Mouse (Mus musculus): ENCODE data around the gene D130052B06Rik. TPM values are rescaled to one million over a fixed set of nuclear protein-coding genes. Genes with fewer than 3 reads are reported as not detected.

Gene D130052B06Rik
- not detected in 2 replicates for polyA plus RNA-seq (2015; fragmentation: Nextera tagmentation; extraction: Ambion mirVana)

DNA sequence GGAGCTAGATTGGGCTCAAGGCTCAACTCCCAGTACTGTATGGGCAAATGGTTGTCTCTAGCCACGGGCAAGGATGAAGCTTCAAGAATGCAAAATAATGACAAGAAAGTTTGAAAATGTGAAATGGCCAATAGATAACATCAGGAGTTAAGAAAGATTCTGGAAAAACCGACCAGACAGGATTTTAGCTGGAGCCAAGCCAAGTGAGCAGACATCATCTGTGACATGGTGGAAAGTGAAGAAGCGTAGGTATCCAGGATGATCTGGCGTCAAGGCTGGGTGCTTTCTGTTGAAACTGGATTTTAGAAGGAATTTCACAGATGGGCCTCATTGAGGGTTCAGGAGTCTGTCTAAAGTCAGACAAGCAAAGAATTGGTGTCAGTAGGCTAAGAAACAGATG is at the start of gene D130052B06Rik:
Gene D130052B06Rik, plus strand, starts transcription at position 317 of the 400 bp plus-strand sequence.
- H3K27me3 ChIP-seq: no peaks in the 10 kb centered on the region
- H3K27ac ChIP-seq (replicated peaks): no peak within 1 kb of the TSS
- H3K9ac ChIP-seq: no peak within 1 kb of the TSS
- H3K4me3 ChIP-seq: no peak within 1 kb of the TSS
- 81% methylated on average over 4 of the region's 4 CpGs for WGBS
- no peak for ATAC-seq (ENCODE audit: low FRiP score, low read depth)
- no peak within 1 kb of the TSS for H3K4me2 ChIP-seq
- H3K36me3 ChIP-seq: no peaks in the 10 kb centered on the region
- no peaks in the 10 kb centered on the region for H3K9me3 ChIP-seq
- H3K4me1 ChIP-seq (replicated peaks): no peaks in the 10 kb centered on the region

DNA sequence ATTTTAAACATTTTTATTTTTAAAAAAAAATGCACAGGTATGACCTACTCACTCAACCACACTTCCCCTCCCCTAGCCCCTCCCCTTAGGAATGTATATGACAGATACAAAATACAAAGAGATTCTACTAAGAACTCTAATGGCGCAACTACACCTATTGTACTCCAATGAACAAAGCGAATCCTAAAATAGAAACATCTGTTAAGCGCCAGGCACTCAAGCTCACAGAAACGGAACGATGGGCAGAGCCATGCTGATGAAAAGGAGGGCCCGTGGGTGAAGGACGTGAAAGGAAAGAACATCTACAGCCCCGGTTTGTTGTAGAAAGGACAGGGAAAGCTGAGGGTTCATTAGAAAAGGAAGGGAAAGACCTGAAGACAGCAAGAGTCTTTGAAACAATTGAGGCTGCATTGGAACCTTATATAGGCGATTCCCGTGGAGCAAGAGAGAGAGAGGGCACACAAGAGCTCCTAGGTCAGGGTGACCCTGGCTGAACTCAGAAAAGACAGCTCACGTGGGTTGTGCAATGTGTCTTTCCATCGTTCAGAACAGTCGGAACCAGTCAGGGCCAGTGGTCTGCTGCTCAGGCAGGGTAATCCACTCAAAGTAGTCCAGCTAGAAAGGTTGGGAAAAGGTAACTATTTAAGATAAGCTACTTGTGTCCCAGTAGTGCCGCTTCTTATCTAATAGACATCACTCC is 48.1 kb upstream of the D130052B06Rik start:
- H3K36me3 ChIP-seq: no peaks in the 10 kb centered on the region
- no peak overlapping the region for H3K4me2 ChIP-seq
- H3K4me1 ChIP-seq (replicated peaks): no peaks in the 10 kb centered on the region
- 69% methylated on average over 14 of the region's 14 CpGs for WGBS
- no peak overlapping the region for H3K4me3 ChIP-seq
- no peaks in the 10 kb centered on the region for H3K27me3 ChIP-seq
- H3K9me3 ChIP-seq: no peaks in the 10 kb centered on the region
- ATAC-seq (ENCODE audit: low FRiP score, low read depth): no peak
- no peak overlapping the region for H3K9ac ChIP-seq
- H3K27ac ChIP-seq (replicated peaks): no peak overlapping the region

DNA sequence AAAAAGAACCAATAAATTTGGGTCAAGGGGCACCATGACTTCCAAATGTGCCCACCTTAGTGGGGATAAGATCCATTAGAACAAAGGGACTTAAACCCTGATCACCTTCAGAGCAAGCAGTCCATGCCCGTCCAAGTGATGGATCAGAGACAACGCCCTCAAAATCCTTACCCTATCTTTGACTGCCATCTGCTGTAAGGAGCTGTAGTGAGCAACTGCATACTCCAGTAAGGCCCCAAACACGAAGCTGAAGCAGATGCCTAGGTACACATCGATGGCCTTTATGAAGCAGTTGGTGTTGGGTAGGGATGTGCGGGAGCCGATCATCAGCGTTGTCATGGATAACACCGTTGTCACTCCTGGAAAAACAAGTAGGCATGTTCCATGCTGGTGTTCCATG is 45.0 kb upstream of the D130052B06Rik start:
- no peak overlapping the region for H3K4me2 ChIP-seq
- H3K9ac ChIP-seq: no peak overlapping the region
- no peak overlapping the region for H3K27ac ChIP-seq (replicated peaks)
- no peaks in the 10 kb centered on the region for H3K36me3 ChIP-seq
- no peaks in the 10 kb centered on the region for H3K27me3 ChIP-seq
- 83% methylated on average over 8 of the region's 8 CpGs for WGBS
- no peaks in the 10 kb centered on the region for H3K9me3 ChIP-seq
- H3K4me3 ChIP-seq: no peak overlapping the region
- no peak for ATAC-seq (ENCODE audit: low FRiP score, low read depth)
- no peaks in the 10 kb centered on the region for H3K4me1 ChIP-seq (replicated peaks)

DNA sequence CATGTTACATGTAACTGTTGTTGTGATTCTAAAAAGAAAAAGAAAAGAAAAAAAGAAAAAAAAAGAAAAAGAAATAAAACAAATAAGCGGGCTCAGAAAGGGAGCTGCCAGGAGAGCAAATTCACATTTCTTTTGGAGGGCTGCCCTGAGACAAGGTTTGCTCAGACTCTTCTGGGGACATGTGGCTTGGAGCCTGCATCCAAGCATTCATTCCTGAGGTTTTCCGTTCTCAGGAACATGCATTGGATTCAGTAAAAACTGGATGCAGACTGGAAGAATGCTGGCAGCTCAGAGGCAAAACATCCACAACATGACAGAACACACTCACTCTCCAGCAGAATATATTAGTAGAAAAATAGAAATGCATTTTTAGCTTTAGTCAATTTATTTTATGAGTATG is 35.2 kb upstream of the D130052B06Rik start:
- H3K36me3 ChIP-seq: no peaks in the 10 kb centered on the region
- no peak for ATAC-seq (ENCODE audit: low FRiP score, low read depth)
- H3K4me2 ChIP-seq: no peak overlapping the region
- WGBS: 88% methylated on average over 2 of the region's 2 CpGs
- no peaks in the 10 kb centered on the region for H3K27me3 ChIP-seq
- H3K27ac ChIP-seq (replicated peaks): no peak overlapping the region
- no peaks in the 10 kb centered on the region for H3K9me3 ChIP-seq
- no peak overlapping the region for H3K9ac ChIP-seq
- no peaks in the 10 kb centered on the region for H3K4me1 ChIP-seq (replicated peaks)
- H3K4me3 ChIP-seq: no peak overlapping the region

DNA sequence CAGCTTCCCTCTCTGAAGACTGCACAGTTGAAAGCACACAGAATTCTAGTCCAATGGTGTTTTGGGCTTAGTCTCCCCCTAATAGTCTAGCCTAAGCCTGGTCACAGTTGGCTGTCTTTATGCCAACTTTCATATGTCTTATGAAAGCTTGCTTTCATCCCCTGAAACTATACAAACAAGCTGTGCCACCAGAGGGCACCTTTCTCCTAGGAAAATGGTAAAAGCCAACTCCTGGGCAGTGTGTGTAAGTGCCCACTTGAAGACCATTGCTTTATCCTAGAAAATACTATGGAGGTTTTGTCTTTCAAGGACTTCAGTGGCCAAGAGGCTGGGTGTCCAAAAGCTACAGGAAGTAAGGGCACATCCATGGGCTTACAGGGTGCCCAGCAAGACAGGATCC is 28.7 kb upstream of the D130052B06Rik start:
- Histone ChIP-seq H3K27me3 (no peaks in the 10 kb centered on the region), H3K9ac (no peak overlapping the region), H3K4me1 (replicated peaks) (no peaks in the 10 kb centered on the region), H3K4me2 (no peak overlapping the region), H3K36me3 (no peaks in the 10 kb centered on the region), H3K4me3 (no peak overlapping the region), H3K9me3 (no peaks in the 10 kb centered on the region), H3K27ac (replicated peaks) (no peak overlapping the region)
- no peak for ATAC-seq (ENCODE audit: low FRiP score, low read depth)

DNA sequence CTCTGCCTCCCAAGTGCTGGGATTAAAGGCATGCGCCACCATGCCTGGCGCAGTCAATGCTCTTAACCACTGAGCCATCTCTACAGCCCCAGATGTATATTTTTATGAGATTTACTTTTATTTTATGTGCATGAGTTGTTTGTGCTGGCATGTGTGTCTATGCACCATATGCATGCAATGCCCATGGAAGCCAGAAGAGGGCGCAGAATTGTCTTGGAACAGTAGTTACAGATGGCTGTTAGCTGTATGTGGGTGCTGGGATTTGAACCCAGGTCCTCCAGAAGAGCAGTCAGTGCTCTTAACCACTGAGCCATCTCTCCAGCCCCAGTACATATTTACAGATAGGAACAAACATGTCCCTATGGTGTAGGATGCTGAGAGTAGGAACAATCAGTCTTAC is 24.2 kb upstream of the D130052B06Rik start:
- no peak for ATAC-seq (ENCODE audit: low FRiP score, low read depth)
- H3K27ac ChIP-seq (replicated peaks): no peak overlapping the region
- H3K27me3 ChIP-seq: no peaks in the 10 kb centered on the region
- no peak overlapping the region for H3K4me3 ChIP-seq
- H3K4me2 ChIP-seq: no peak overlapping the region
- no peak overlapping the region for H3K9ac ChIP-seq
- H3K36me3 ChIP-seq: no peaks in the 10 kb centered on the region
- WGBS: 87% methylated on average over 3 of the region's 3 CpGs
- no peaks in the 10 kb centered on the region for H3K4me1 ChIP-seq (replicated peaks)
- no peaks in the 10 kb centered on the region for H3K9me3 ChIP-seq

DNA sequence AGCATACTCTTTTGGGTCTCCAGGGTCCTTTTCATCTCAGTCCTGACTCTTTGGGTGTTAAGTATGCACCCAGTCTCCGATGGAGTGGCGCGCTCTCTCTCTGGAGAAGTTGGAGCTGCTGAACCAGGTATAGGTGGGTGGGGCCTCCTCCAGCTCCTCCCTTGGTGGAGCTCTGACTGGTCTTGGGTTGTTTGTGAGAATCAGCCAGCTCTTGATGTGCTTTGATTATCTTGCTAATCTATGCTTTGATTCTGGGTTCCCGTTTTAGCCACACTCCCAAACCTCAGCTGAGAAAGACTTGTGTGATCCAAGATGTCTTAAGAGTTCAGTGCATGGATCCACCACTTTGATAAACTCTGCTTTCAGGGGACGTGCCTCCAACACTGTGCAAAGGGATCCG is 20.2 kb upstream of the D130052B06Rik start, which contains the start of gene Gabrp:
Gene Gabrp, minus strand, starts transcription at position 101 of the 400 bp plus-strand sequence.
- H3K36me3 ChIP-seq: no peaks in the 10 kb centered on the region
- no peak within 1 kb of the TSS for H3K4me3 ChIP-seq
- no peak within 1 kb of the TSS for H3K4me2 ChIP-seq
- H3K27ac ChIP-seq (replicated peaks): no peak within 1 kb of the TSS
- no peak within 1 kb of the TSS for H3K9ac ChIP-seq
- H3K9me3 ChIP-seq: no peaks in the 10 kb centered on the region
- H3K27me3 ChIP-seq: no peaks in the 10 kb centered on the region
- no peak for ATAC-seq (ENCODE audit: low FRiP score, low read depth)
- H3K4me1 ChIP-seq (replicated peaks): no peaks in the 10 kb centered on the region
- 62% methylated on average over 6 of the region's 6 CpGs for WGBS

DNA sequence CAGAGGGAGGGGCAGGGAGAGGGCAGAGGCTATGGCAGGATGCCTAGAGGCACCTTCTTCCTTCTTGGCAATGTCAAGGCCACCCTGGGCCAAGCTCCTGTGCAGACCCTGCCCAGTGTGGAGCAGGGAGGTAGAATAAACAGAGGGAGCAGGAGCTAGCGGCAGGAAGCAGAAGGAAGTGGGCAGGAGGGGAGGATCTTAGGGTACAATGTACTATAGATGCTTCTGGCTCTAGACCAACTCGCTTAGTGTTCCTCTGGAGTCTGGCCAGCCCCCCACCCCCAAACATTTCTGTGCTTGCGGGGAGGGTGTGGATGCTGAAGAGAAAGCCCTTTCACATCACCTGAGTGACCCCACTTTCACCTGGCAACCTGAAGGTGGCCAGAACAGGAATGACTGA is 19.5 kb upstream of the D130052B06Rik start:
- H3K4me2 ChIP-seq: no peak overlapping the region
- H3K9ac ChIP-seq: no peak overlapping the region
- 58% methylated on average over 3 of the region's 3 CpGs for WGBS
- H3K27ac ChIP-seq (replicated peaks): no peak overlapping the region
- no peak overlapping the region for H3K4me3 ChIP-seq
- no peaks in the 10 kb centered on the region for H3K27me3 ChIP-seq
- H3K36me3 ChIP-seq: no peaks in the 10 kb centered on the region
- no peak for ATAC-seq (ENCODE audit: low FRiP score, low read depth)
- no peaks in the 10 kb centered on the region for H3K9me3 ChIP-seq
- H3K4me1 ChIP-seq (replicated peaks): no peaks in the 10 kb centered on the region

DNA sequence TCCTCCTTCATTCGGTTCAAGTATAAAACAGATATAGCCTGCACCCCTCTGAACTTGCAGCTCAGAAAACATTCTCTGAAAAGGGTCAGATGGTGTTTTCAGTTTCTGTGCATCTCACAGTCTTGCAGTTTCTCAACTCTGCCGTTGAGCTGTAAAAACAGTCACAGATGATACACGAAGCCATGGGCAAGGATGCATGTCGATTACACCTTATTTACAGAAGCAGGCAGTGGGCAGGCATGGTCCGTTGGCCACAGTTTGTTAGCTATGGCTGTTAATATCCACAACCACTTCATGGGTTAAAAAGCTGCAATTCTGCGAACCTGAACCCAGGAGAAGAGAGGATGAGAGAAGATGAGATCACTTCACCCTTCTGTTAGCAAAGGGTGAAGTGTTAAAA is 12.5 kb upstream of the D130052B06Rik start:
- 83% methylated on average over 6 of the region's 6 CpGs for WGBS
- H3K9me3 ChIP-seq: no peaks in the 10 kb centered on the region
- no peaks in the 10 kb centered on the region for H3K27me3 ChIP-seq
- no peak overlapping the region for H3K27ac ChIP-seq (replicated peaks)
- ATAC-seq (ENCODE audit: low FRiP score, low read depth): no peak
- H3K9ac ChIP-seq: no peak overlapping the region
- no peaks in the 10 kb centered on the region for H3K4me1 ChIP-seq (replicated peaks)
- no peak overlapping the region for H3K4me2 ChIP-seq
- no peaks in the 10 kb centered on the region for H3K36me3 ChIP-seq
- no peak overlapping the region for H3K4me3 ChIP-seq

DNA sequence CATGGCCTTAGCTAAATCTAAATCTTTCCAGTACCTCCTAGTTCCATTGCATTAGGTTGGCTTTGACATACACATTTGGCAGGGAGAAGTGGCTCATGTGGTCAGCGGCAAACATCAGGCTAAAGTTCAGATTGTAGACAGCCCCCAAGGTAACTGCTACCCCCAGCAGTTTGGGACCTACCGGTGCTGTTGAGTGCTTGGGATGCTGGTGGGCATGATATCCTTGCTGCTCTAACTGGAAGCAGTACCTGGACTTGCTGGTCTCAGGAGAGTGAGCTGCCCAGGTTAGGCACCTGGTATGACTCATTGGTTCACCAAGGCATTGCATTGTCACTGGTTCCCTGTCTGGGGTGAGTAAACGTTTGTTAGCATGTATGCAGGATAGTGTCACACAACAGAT is 8.3 kb upstream of the D130052B06Rik start:
- Histone ChIP-seq H3K27me3 (no peaks in the 10 kb centered on the region), H3K4me2 (no peak overlapping the region), H3K36me3 (no peaks in the 10 kb centered on the region), H3K27ac (replicated peaks) (no peak overlapping the region), H3K9me3 (no peaks in the 10 kb centered on the region), H3K4me3 (no peak overlapping the region), H3K4me1 (replicated peaks) (no peaks in the 10 kb centered on the region), H3K9ac (no peak overlapping the region)
- WGBS: 95% methylated on average over 3 of the region's 3 CpGs
- no peak for ATAC-seq (ENCODE audit: low FRiP score, low read depth)

DNA sequence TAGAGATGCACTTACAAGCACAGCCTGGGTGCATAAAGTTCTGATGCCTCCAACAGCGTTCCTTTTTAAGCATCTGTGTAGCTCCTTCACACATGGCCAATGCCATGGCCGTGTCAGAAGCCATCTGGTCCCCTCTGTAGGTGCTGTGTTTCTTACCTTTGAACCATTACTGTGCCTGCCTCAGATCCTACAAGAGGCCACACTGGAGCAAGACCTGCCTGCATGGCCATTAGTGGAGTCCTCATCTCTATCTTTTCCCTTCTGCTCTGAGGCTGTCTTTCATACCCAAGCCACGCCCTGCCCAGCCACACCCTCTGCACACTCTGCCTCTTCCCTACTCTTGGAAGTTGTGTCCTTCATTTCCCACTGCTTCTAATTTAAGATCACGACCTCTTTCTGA is 6.3 kb upstream of the D130052B06Rik start:
- no peak for ATAC-seq (ENCODE audit: low FRiP score, low read depth)
- Histone ChIP-seq H3K27me3 (no peaks in the 10 kb centered on the region), H3K4me2 (no peak overlapping the region), H3K9ac (no peak overlapping the region), H3K4me3 (no peak overlapping the region), H3K36me3 (no peaks in the 10 kb centered on the region), H3K27ac (replicated peaks) (no peak overlapping the region), H3K4me1 (replicated peaks) (no peaks in the 10 kb centered on the region), H3K9me3 (no peaks in the 10 kb centered on the region)
- 87% methylated on average over 4 of the region's 4 CpGs for WGBS

DNA sequence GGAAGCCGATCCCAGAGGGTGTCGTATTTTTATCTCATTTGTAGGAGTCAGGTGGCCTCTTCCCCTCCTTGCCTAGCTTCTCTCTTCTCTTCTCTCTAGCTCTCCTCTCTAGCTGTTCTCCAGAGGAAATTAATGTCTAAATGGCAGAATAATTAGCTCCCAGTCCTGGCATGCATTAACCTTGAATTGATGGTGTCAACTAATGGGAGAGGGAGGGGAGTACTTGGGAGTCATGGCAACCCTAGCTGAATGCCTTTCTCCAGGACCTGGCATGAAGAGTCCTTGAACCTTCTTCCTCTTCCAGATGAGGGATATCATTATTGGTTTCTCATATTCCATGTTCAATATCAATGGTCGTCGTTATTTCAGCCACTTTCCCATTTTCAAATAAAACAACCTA is 2.4 kb upstream of the D130052B06Rik start:
- Histone ChIP-seq H3K36me3 (no peaks in the 10 kb centered on the region), H3K9me3 (no peaks in the 10 kb centered on the region), H3K9ac (no peak overlapping the region), H3K4me1 (replicated peaks) (no peaks in the 10 kb centered on the region), H3K4me3 (no peak overlapping the region), H3K27me3 (no peaks in the 10 kb centered on the region), H3K27ac (replicated peaks) (no peak overlapping the region), H3K4me2 (no peak overlapping the region)
- 75% methylated on average over 4 of the region's 4 CpGs for WGBS
- ATAC-seq (ENCODE audit: low FRiP score, low read depth): no peak

DNA sequence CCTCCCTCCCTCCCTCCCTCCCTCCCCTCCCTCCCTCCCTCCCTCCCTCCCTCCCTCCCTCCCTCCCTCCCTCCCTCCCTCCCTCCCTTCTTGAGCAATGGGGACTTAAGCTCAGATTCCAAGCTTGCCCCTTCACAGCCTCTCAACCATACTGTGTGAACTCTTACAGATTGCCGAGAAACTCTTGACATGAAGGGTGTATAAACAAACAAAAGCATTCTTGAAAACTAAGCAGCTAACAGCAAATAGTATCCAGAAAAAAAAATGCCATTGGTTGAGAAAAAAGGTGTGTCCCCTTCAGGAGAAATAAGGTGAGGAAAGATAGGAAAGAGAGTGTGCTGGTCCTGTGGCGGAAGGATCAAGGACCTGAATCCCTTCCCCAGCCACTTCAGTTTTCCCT is 4.1 kb downstream of the D130052B06Rik start:
- Histone ChIP-seq H3K36me3 (no peaks in the 10 kb centered on the region), H3K27ac (replicated peaks) (no peak overlapping the region), H3K4me3 (no peak overlapping the region), H3K9me3 (no peaks in the 10 kb centered on the region), H3K9ac (no peak overlapping the region), H3K4me2 (no peak overlapping the region), H3K4me1 (replicated peaks) (no peaks in the 10 kb centered on the region), H3K27me3 (no peaks in the 10 kb centered on the region)
- 90% methylated on average over 2 of the region's 2 CpGs for WGBS
- ATAC-seq (ENCODE audit: low FRiP score, low read depth): no peak
